Mouse (Mus musculus) activated CD4-positive, CD25-positive, alpha-beta regulatory T cell, adult 4 months (primary cell): ENCODE data around the gene Hspd1. TPM values are rescaled to one million over a fixed set of nuclear protein-coding genes. Genes with fewer than 3 reads are reported as not detected.

Source experiments
- ATAC-seq: one replicate; pipeline ENCODE4 v1.8.0; 2017
- polyA plus RNA-seq, 2 experiments: library from polyadenylated mRNA; unstranded; fragments of 100-300 nt; shearing (Covaris generic); gene quantifications; one replicate each; pipeline ENCODE4 v1.2.1; 2017

Gene Hspd1
- polyA plus RNA-seq, 2 experiments from 2014 or later = 131 to 198 TPM

- ATAC-seq = no peak
These were observed 56.8 kb downstream of the Hspd1 start for GRCm38 (mm10) chr1:55031026-55031779.

GRCm38 (mm10) chr1:55029446-55029845 is 58.6 kb downstream of the Hspd1 start:
- ATAC-seq = no peak

GRCm38 (mm10) chr1:55028512-55029249 is 59.4 kb downstream of the Hspd1 start:
- ATAC-seq = peak; percentile 68

- no peak for ATAC-seq
These were observed 60.1 kb downstream of the Hspd1 start for GRCm38 (mm10) chr1:55027966-55028365.

Other genes starting within 250 kb of the Hspd1 start
- 100 to 1,000 TPM; 157 to 185 TPM for gene Ankrd44, start 161.9 kb downstream of the Hspd1 start, polyA plus RNA-seq
- 100 to 1,000 TPM; 412 to 421 TPM for gene Sf3b1, start 60.8 kb downstream of the Hspd1 start, polyA plus RNA-seq
- gene Coq10b, start 35.5 kb downstream of the Hspd1 start, polyA plus RNA-seq = 10 to 100 TPM; 15.4 to 20.7 TPM
- 100 to 1,000 TPM; 161 to 194 TPM for gene Hspe1, start 111 bp downstream of the Hspd1 start, polyA plus RNA-seq
- gene Mob4, start 43.0 kb upstream of the Hspd1 start, polyA plus RNA-seq = 100 to 1,000 TPM in 1 of 2 experiments, 10 to 100 TPM in 1; 97.5 to 143 TPM
- gene Rftn2, start 138.5 kb upstream of the Hspd1 start, polyA plus RNA-seq = 1 to 10 TPM; 2.8 to 3.5 TPM
- 1 to 10 TPM; 2.6 to 2.7 TPM for gene Mars2, start 148.9 kb upstream of the Hspd1 start, polyA plus RNA-seq